Mouse (Mus musculus) CH12.LX (cell line): ENCODE results near the gene Vmn1r7.

ENCODE experiments used
- HCFC1 ChIP-seq: IDR thresholded peaks from 2 replicates; pipeline ENCODE4 v1.6.1; 2012; ENCODE audit warnings: low read depth, mild to moderate bottlenecking, inconsistent platforms, low read length, improper control_type of control experiment
- MAFK ChIP-seq: IDR thresholded peaks from 2 replicates; pipeline ENCODE4 v1.6.1; 2011; ENCODE audit warnings: low read length, improper control_type of control experiment; ENCODE audit not compliant: insufficient replicate concordance
- MAX ChIP-seq: IDR thresholded peaks from 2 replicates; pipeline ENCODE4 v1.6.1; 2011; ENCODE audit warnings: low read length, improper control_type of control experiment
- NRF1 ChIP-seq: IDR thresholded peaks from 2 replicates; pipeline ENCODE4 v1.6.1; 2014; ENCODE audit warnings: low read depth, mild to moderate bottlenecking, inconsistent platforms, low read length, improper control_type of control experiment, moderate library complexity
- POLR2AphosphoS2 ChIP-seq: IDR thresholded peaks from 2 replicates; pipeline ENCODE4 v1.6.1; 2011; ENCODE audit warnings: low read depth, low read length, improper control_type of control experiment
- SIN3A ChIP-seq: IDR thresholded peaks from 2 replicates; pipeline ENCODE4 v1.6.1; 2012; ENCODE audit warnings: low read length, improper control_type of control experiment, inconsistent platforms
- TCF12 ChIP-seq: IDR thresholded peaks from 2 replicates; pipeline ENCODE4 v1.6.1; 2014; ENCODE audit warnings: low read depth, mild to moderate bottlenecking, inconsistent platforms, low read length, improper control_type of control experiment
- USF1 ChIP-seq: IDR thresholded peaks from 2 replicates; pipeline ENCODE4 v1.6.1; 2014; ENCODE audit warnings: low read depth, mild to moderate bottlenecking, inconsistent platforms, low read length, improper control_type of control experiment
- ZNF384 ChIP-seq: IDR thresholded peaks from 2 replicates; pipeline ENCODE4 v1.6.1; 2012; ENCODE audit warnings: low read depth, low read length, improper control_type of control experiment, inconsistent platforms

DNA sequence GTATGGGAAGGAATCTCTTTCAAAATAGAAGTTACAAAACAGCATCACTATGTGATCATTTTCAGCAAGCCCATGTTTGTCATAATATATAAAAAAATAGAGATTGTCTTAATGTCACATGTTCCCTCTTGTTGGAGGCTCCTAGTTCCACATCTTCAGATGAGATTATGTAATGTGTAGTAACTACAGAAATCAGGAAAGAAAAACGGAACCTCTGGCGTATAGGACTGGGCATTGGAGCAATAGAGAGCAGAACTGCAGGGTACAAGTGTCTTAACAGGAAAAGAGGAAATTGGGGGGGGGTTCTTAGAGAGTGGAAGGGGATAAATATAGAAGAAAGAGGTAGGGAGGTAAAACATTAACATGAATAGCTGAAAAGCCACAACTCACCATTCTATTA lies 9.6 kb upstream of the Vmn1r7 start:
- TF ChIP-seq ZNF384 (no peak), USF1 (no peak), POLR2AphosphoS2 (no peak), MAFK (no peak), NRF1 (no peak), TCF12 (no peak), HCFC1 (no peak), MAX (no peak), SIN3A (no peak)
